Mouse (Mus musculus): ENCODE results near the gene Ifnar2.

DNA sequence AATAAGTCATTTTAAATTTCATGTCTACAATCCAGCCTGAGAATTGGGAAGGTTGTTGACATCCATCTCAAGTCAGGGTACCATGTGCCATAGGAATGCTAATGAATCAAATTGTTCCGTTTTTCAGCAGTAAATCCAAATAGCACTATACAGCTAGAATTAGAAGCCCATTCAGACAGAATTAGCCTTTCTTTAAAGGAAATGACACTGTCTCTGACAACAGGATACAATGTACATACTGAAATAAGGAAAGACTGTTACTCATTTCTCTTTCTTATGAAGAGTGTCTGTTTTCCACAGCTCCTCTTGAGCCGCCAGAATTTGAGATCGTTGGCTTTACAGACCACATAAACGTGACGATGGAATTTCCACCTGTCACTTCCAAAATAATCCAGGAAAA, 18.8 kb downstream of the Ifnar2 start, which contains the start of gene Gm21970:
- TF ChIP-seq CTCF (IDR thresholded peaks at IDR 0.05; ENCODE audit: low read depth, low read length): no peak
- no peak for TF ChIP-seq POLR2A (IDR thresholded peaks at IDR 0.05; ENCODE audit: extremely low read depth, insufficient read depth, low read length)

All from liver, adult 2 months (tissue).